Mouse (Mus musculus) heart, embryonic 14.5 days (tissue): ENCODE results near the gene Pdcd7. TPM values are rescaled to one million over a fixed set of nuclear protein-coding genes. Genes with fewer than 3 reads are reported as not detected.

Experiments used
- ATAC-seq: fragments of 200-750 bp; cut with Nextera tagmentation; 2 replicates; pipeline ENCODE4 v1.8.0; 2017; ENCODE audit warnings: low read depth, moderate TSS enrichment; ENCODE audit not compliant: insufficient number of reproducible peaks, insufficient read depth, low FRiP score
- H3K27ac ChIP-seq, 2 experiments: fragments of 200-500 bp in 1 of 2; fragments of 300-500 bp in 1 of 2; sonication (generic) in 1 of 2; replicated peaks in 1 of 2; 2 replicates each; pipeline ENCODE4 v1.5.1; 2012 to 2014; ENCODE audit warnings: low read depth in 2 of 2, low read length in 2 of 2, control low read depth in 1 of 2, mild to moderate bottlenecking in 1 of 2, mixed read lengths in 1 of 2; ENCODE audit not compliant: control insufficient read depth in 1 of 2, insufficient read depth in 1 of 2
- H3K27me3 ChIP-seq: fragments of 300-500 bp; sonication (generic); 2 replicates; pipeline ENCODE4 v1.6.1; 2014; ENCODE audit warnings: mild to moderate bottlenecking, low read length, control low read depth; ENCODE audit not compliant: control insufficient read depth, insufficient read depth
- H3K36me3 ChIP-seq: fragments of 300-500 bp; sonication (generic); 2 replicates; pipeline ENCODE4 v1.6.1; 2014; ENCODE audit warnings: mild to moderate bottlenecking, control low read depth, low read length, mixed read lengths; ENCODE audit not compliant: control insufficient read depth, insufficient read depth
- H3K4me1 ChIP-seq, 2 experiments: fragments of 200-500 bp in 1 of 2; fragments of 300-500 bp in 1 of 2; sonication (generic) in 1 of 2; 2 replicates each; pipeline ENCODE4 v1.6.1; 2012 to 2014; ENCODE audit warnings: low read length in 2 of 2, control low read depth in 1 of 2, mixed read lengths in 1 of 2; ENCODE audit not compliant: control insufficient read depth in 2 of 2, insufficient read depth in 2 of 2
- H3K4me2 ChIP-seq: fragments of 300-500 bp; sonication (generic); 2 replicates; pipeline ENCODE4 v1.6.1; 2014; ENCODE audit warnings: mild to moderate bottlenecking, low read length
- H3K4me3 ChIP-seq, 2 experiments: fragments of 200-500 bp in 1 of 2; fragments of 300-500 bp in 1 of 2; sonication (generic) in 1 of 2; 2 replicates each; pipeline ENCODE4 v1.5.1; 2012 to 2014; ENCODE audit warnings: low read length in 2 of 2, mild to moderate bottlenecking in 2 of 2, control low read depth in 1 of 2, low read depth in 1 of 2, moderate library complexity in 1 of 2; ENCODE audit not compliant: control insufficient read depth in 1 of 2, insufficient read depth in 1 of 2
- H3K9ac ChIP-seq: fragments of 300-500 bp; sonication (generic); 2 replicates; pipeline ENCODE4 v1.6.1; 2014; ENCODE audit warnings: mild to moderate bottlenecking, low read length
- H3K9me3 ChIP-seq: fragments of 300-500 bp; sonication (generic); 2 replicates; pipeline ENCODE4 v1.6.1; 2016; ENCODE audit warnings: low read length, control low read depth; ENCODE audit not compliant: control insufficient read depth
- WGBS: fragments of 180-500 bp; shearing (Covaris S2); extraction: QIAGEN DNeasy Blood & Tissue Kit; methylation state at CpG from one replicate; pipeline ENCODE4 v1.1.7; 2014; 5-methylcytosine and 5-hydroxymethylcytosine counted together
- polyA plus RNA-seq: library from polyadenylated mRNA; unstranded; fragments of >200 nt; fragmentation: Nextera tagmentation; extraction: Ambion mirVana; gene quantifications from 2 replicates; pipeline ENCODE4 v1.2.1, GENCODE M21; 2014

The Pdcd7 gene
- polyA plus RNA-seq, 1 experiment from 2014 or later: 10.9 TPM

DNA sequence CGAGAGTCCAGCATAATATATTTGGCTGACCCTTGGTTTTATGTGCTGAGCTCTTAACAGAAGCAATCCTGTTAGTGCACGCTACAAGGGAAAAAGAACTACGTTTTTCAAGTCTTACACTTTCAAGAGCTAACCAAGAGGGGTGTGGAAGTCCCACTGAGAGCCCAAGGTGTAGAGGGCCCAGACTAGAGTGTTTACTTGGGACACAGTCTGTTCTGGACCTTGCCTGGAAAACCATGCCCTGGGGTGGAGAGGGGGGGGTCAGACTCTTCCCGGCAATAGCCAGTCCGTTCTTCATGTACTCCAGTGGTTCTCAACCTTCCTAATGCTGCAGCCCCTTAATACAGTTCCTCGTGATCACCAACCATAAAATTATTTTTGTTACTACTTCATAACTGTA is 54.0 kb downstream of the Pdcd7 start:
- Histone ChIP-seq H3K4me1 (peaks cover 8 to 9% of the 10 kb centered on the region in 2 experiments), H3K4me3 (no peak overlapping the region)

GRCm38 (mm10) chr9:65404331-65405183 is 58.7 kb downstream of the Pdcd7 start:
- Histone ChIP-seq H3K4me3 (no peak overlapping the region; a peak in 1 of 4 replicates), H3K9ac (peak overlapping the region; percentile 22; the same call in 1 of the 2 replicates), H3K27me3 (no peaks in the 10 kb centered on the region), H3K36me3 (no peaks in the 10 kb centered on the region), H3K9me3 (no peaks in the 10 kb centered on the region), H3K4me1 (peaks cover 2 to 8% of the 10 kb centered on the region in 2 experiments), H3K27ac (peak overlapping the region in 1 of 2 experiments; percentile 64; a peak in 2 of 4 replicates), H3K4me2 (peak overlapping the region; percentile 57)
- peak; percentile 46; the same call in 1 of the 2 replicates for ATAC-seq
- 41% methylated on average over 15 of the region's 15 CpGs for WGBS

More for the DNA sequence above, 54.0 kb downstream of the Pdcd7 start:
- Histone ChIP-seq H3K36me3 (no peaks in the 10 kb centered on the region), H3K9me3 (no peaks in the 10 kb centered on the region), H3K27me3 (no peaks in the 10 kb centered on the region; the same call in 1 of the 2 replicates), H3K9ac (no peak overlapping the region), H3K4me2 (no peak overlapping the region), H3K27ac (no peak overlapping the region)
- no peak for ATAC-seq
- WGBS: 90% methylated on average over 6 of the region's 6 CpGs

- no peak overlapping the region for H3K9ac ChIP-seq
- no peaks in the 10 kb centered on the region for H3K27me3 ChIP-seq
- H3K9me3 ChIP-seq: no peaks in the 10 kb centered on the region
- ATAC-seq: no peak
- WGBS: 80% methylated on average over 2 of the region's 2 CpGs
- peaks cover 2 to 8% of the 10 kb centered on the region in 2 experiments for H3K4me1 ChIP-seq
- no peaks in the 10 kb centered on the region for H3K36me3 ChIP-seq
- H3K4me2 ChIP-seq: no peak overlapping the region
- no peak overlapping the region for H3K27ac ChIP-seq
- no peak overlapping the region for H3K4me3 ChIP-seq
Measured at GRCm38 (mm10) chr9:65405184-65405449, 59.2 kb downstream of the Pdcd7 start.

GRCm38 (mm10) chr9:65407327-65407726 is 61.4 kb downstream of the Pdcd7 start:
- no peak overlapping the region for H3K9ac ChIP-seq
- H3K4me1 ChIP-seq: peaks cover 2 to 8% of the 10 kb centered on the region in 2 experiments
- no peaks in the 10 kb centered on the region for H3K9me3 ChIP-seq
- H3K36me3 ChIP-seq: no peaks in the 10 kb centered on the region
- no peak overlapping the region for H3K4me2 ChIP-seq
- 71% methylated on average over 5 of the region's 5 CpGs for WGBS
- H3K27ac ChIP-seq: no peak overlapping the region
- H3K27me3 ChIP-seq: no peaks in the 10 kb centered on the region
- no peak overlapping the region for H3K4me3 ChIP-seq
- no peak for ATAC-seq

- H3K4me2 ChIP-seq: no peak overlapping the region
- no peaks in the 10 kb centered on the region for H3K27me3 ChIP-seq
- H3K36me3 ChIP-seq: no peaks in the 10 kb centered on the region
- no peak for ATAC-seq
- H3K4me3 ChIP-seq: no peak overlapping the region
- H3K9me3 ChIP-seq: no peaks in the 10 kb centered on the region
- H3K9ac ChIP-seq: no peak overlapping the region
- peaks cover 2 to 8% of the 10 kb centered on the region in 2 experiments for H3K4me1 ChIP-seq
- WGBS: 62% methylated on average over 3 of the region's 3 CpGs
- no peak overlapping the region for H3K27ac ChIP-seq
Measured at GRCm38 (mm10) chr9:65407861-65408260, 62.0 kb downstream of the Pdcd7 start.

GRCm38 (mm10) chr9:65408871-65409295 is 63.0 kb downstream of the Pdcd7 start:
- Histone ChIP-seq H3K27ac (no peak overlapping the region), H3K9ac (no peak overlapping the region), H3K36me3 (no peaks in the 10 kb centered on the region), H3K4me1 (peaks cover 2 to 6% of the 10 kb centered on the region in 2 experiments), H3K27me3 (no peaks in the 10 kb centered on the region), H3K9me3 (no peaks in the 10 kb centered on the region), H3K4me2 (no peak overlapping the region), H3K4me3 (no peak overlapping the region)
- no peak for ATAC-seq
- WGBS: 61% methylated on average over 5 of the region's 5 CpGs
